Mouse (Mus musculus) liver, embryonic 12.5 days (tissue): Measurements from ENCODE around the gene Jmjd7. TPM values are rescaled to one million over a fixed set of nuclear protein-coding genes. Genes with fewer than 3 reads are reported as not detected.

Source experiments
- ATAC-seq: fragments of 200-750 bp; cut with Nextera tagmentation; 2 replicates; pipeline ENCODE4 v1.8.0; 2017; ENCODE audit warnings: moderate number of reproducible peaks, mild to moderate bottlenecking, moderate library complexity
- H3K27ac ChIP-seq: fragments of 300-500 bp; sonication (generic); 2 replicates; pipeline ENCODE4 v1.5.1; 2016; ENCODE audit warnings: mild to moderate bottlenecking
- H3K27me3 ChIP-seq: fragments of 300-500 bp; sonication (generic); replicated peaks from 2 replicates; pipeline ENCODE4 v1.6.1; 2016; ENCODE audit warnings: mild to moderate bottlenecking, moderate library complexity
- H3K36me3 ChIP-seq: fragments of 300-500 bp; sonication (generic); 2 replicates; pipeline ENCODE4 v1.6.1; 2016; ENCODE audit warnings: mild to moderate bottlenecking, moderate library complexity
- H3K4me1 ChIP-seq: fragments of 300-500 bp; sonication (generic); 2 replicates; pipeline ENCODE4 v1.6.1; 2016
- H3K4me2 ChIP-seq: fragments of 300-500 bp; sonication (generic); 2 replicates; pipeline ENCODE4 v1.6.1; 2016; ENCODE audit warnings: mild to moderate bottlenecking, moderate library complexity
- H3K4me3 ChIP-seq: fragments of 300-500 bp; sonication (generic); 2 replicates; pipeline ENCODE4 v1.5.1; 2016; ENCODE audit warnings: mild to moderate bottlenecking, moderate library complexity
- H3K9ac ChIP-seq: fragments of 300-500 bp; sonication (generic); 2 replicates; pipeline ENCODE4 v1.6.1; 2016; ENCODE audit warnings: mild to moderate bottlenecking, moderate library complexity
- H3K9me3 ChIP-seq: fragments of 300-500 bp; sonication (generic); replicated peaks from 2 replicates; pipeline ENCODE4 v1.6.1; 2016; ENCODE audit warnings: mild to moderate bottlenecking, moderate library complexity
- WGBS: fragments of 180-500 bp; shearing (Covaris S2); methylation state at CpG from one replicate; pipeline ENCODE4 v1.1.7; 2016; ENCODE audit not compliant: insufficient replicate concordance; 5-methylcytosine and 5-hydroxymethylcytosine counted together
- polyA plus RNA-seq: library from polyadenylated mRNA; unstranded; fragments of >200 nt; fragmentation: Nextera tagmentation; extraction: Ambion mirVana; gene quantifications from 2 replicates; pipeline ENCODE4 v1.2.1, GENCODE M21; 2016

Jmjd7 gene
- polyA plus RNA-seq, 1 experiment from 2014 or later: 9.7 TPM

GRCm38 (mm10) chr2:120046486-120047310, 19.4 kb downstream of the Jmjd7 start:
- Histone ChIP-seq H3K27me3 (peaks cover 14% of the 10 kb centered on the region; the same call in 1 of the 2 replicates), H3K4me2 (no peak overlapping the region), H3K27ac (no peak overlapping the region), H3K36me3 (peaks cover 9% of the 10 kb centered on the region), H3K9me3 (no peaks in the 10 kb centered on the region), H3K4me1 (peaks cover 8% of the 10 kb centered on the region; the same call in 1 of the 2 replicates), H3K4me3 (no peak overlapping the region), H3K9ac (no peak overlapping the region)
- WGBS: 58% methylated on average over 14 of the region's 14 CpGs
- ATAC-seq: no peak

GRCm38 (mm10) chr2:120048173-120048572, 20.9 kb downstream of the Jmjd7 start:
- Histone ChIP-seq H3K27me3 (peaks cover 14% of the 10 kb centered on the region; the same call in 1 of the 2 replicates), H3K4me3 (no peak overlapping the region), H3K27ac (no peak overlapping the region), H3K9ac (no peak overlapping the region), H3K4me1 (peaks cover 8% of the 10 kb centered on the region; the same call in 1 of the 2 replicates), H3K9me3 (no peaks in the 10 kb centered on the region), H3K4me2 (no peak overlapping the region), H3K36me3 (no peaks in the 10 kb centered on the region)
- WGBS: 69% methylated on average over 9 of the region's 9 CpGs
- no peak for ATAC-seq

- Histone ChIP-seq H3K9me3 (no peaks in the 10 kb centered on the region), H3K36me3 (no peaks in the 10 kb centered on the region), H3K27me3 (peaks cover 14% of the 10 kb centered on the region; the same call in 1 of the 2 replicates), H3K9ac (no peak overlapping the region), H3K4me1 (no peaks in the 10 kb centered on the region), H3K4me2 (no peak overlapping the region), H3K27ac (no peak overlapping the region), H3K4me3 (no peak overlapping the region)
- WGBS: 53% methylated on average over 10 of the region's 10 CpGs
- ATAC-seq: no peak
Observed at GRCm38 (mm10) chr2:120049632-120050274, 22.5 kb downstream of the Jmjd7 start.

GRCm38 (mm10) chr2:120051405-120051804, 24.1 kb downstream of the Jmjd7 start:
- Histone ChIP-seq H3K4me1 (no peaks in the 10 kb centered on the region), H3K9ac (no peak overlapping the region), H3K27me3 (peaks cover 7% of the 10 kb centered on the region; the same call in 1 of the 2 replicates), H3K9me3 (no peaks in the 10 kb centered on the region), H3K36me3 (no peaks in the 10 kb centered on the region), H3K4me2 (no peak overlapping the region), H3K4me3 (no peak overlapping the region), H3K27ac (no peak overlapping the region)
- WGBS: 55% methylated on average over 6 of the region's 6 CpGs
- ATAC-seq: no peak

- H3K4me3 ChIP-seq: no peak overlapping the region
- peaks cover 17% of the 10 kb centered on the region; the same call in 1 of the 2 replicates for H3K27me3 ChIP-seq
- no peaks in the 10 kb centered on the region for H3K4me1 ChIP-seq
- H3K9me3 ChIP-seq: no peaks in the 10 kb centered on the region
- ATAC-seq: no peak
- H3K27ac ChIP-seq: no peak overlapping the region
- no peak overlapping the region for H3K9ac ChIP-seq
- WGBS: 66% methylated on average over 12 of the region's 12 CpGs
- H3K36me3 ChIP-seq: no peaks in the 10 kb centered on the region
- no peak overlapping the region for H3K4me2 ChIP-seq
Observed at GRCm38 (mm10) chr2:120054771-120055552, 27.7 kb downstream of the Jmjd7 start.

GRCm38 (mm10) chr2:120055923-120056322, 28.6 kb downstream of the Jmjd7 start:
- Histone ChIP-seq H3K9me3 (no peaks in the 10 kb centered on the region), H3K4me2 (no peak overlapping the region), H3K27ac (no peak overlapping the region), H3K4me1 (no peaks in the 10 kb centered on the region), H3K36me3 (no peaks in the 10 kb centered on the region), H3K9ac (no peak overlapping the region), H3K4me3 (no peak overlapping the region), H3K27me3 (peaks cover 16% of the 10 kb centered on the region; the same call in 1 of the 2 replicates)
- no peak for ATAC-seq
- 76% methylated on average over 10 of the region's 10 CpGs for WGBS

GRCm38 (mm10) chr2:120058818-120059217, 31.5 kb downstream of the Jmjd7 start:
- Histone ChIP-seq H3K9me3 (no peaks in the 10 kb centered on the region), H3K27ac (no peak overlapping the region), H3K36me3 (no peaks in the 10 kb centered on the region), H3K4me3 (no peak overlapping the region), H3K27me3 (peaks cover 34% of the 10 kb centered on the region; the same call in 1 of the 2 replicates), H3K9ac (no peak overlapping the region), H3K4me2 (no peak overlapping the region), H3K4me1 (no peaks in the 10 kb centered on the region)
- WGBS: 72% methylated on average over 4 of the region's 4 CpGs
- no peak for ATAC-seq

- H3K4me2 ChIP-seq: no peak overlapping the region
- H3K36me3 ChIP-seq: no peaks in the 10 kb centered on the region
- no peaks in the 10 kb centered on the region for H3K9me3 ChIP-seq
- no peak overlapping the region for H3K9ac ChIP-seq
- no peak for ATAC-seq
- 67% methylated on average over 3 of the region's 3 CpGs for WGBS
- peaks cover 35% of the 10 kb centered on the region; the same call in 1 of the 2 replicates for H3K27me3 ChIP-seq
- no peak overlapping the region for H3K4me3 ChIP-seq
- no peak overlapping the region for H3K27ac ChIP-seq
- no peaks in the 10 kb centered on the region for H3K4me1 ChIP-seq
Observed at GRCm38 (mm10) chr2:120059466-120059865, 32.2 kb downstream of the Jmjd7 start.

- Histone ChIP-seq H3K9ac (no peak overlapping the region), H3K9me3 (no peaks in the 10 kb centered on the region), H3K4me1 (no peaks in the 10 kb centered on the region), H3K27ac (no peak overlapping the region), H3K4me2 (no peak overlapping the region), H3K4me3 (no peak overlapping the region), H3K36me3 (no peaks in the 10 kb centered on the region), H3K27me3 (peaks cover 35% of the 10 kb centered on the region; the same call in 1 of the 2 replicates)
- ATAC-seq: no peak
- 62% methylated on average over 6 of the region's 6 CpGs for WGBS
Observed at GRCm38 (mm10) chr2:120060190-120060589, 32.9 kb downstream of the Jmjd7 start.

- H3K27me3 ChIP-seq: peaks cover 35% of the 10 kb centered on the region; the same call in 1 of the 2 replicates
- no peak overlapping the region for H3K9ac ChIP-seq
- no peaks in the 10 kb centered on the region for H3K4me1 ChIP-seq
- H3K27ac ChIP-seq: no peak overlapping the region
- H3K4me3 ChIP-seq: no peak overlapping the region
- no peak for ATAC-seq
- no peak overlapping the region for H3K4me2 ChIP-seq
- H3K9me3 ChIP-seq: no peaks in the 10 kb centered on the region
- no peaks in the 10 kb centered on the region for H3K36me3 ChIP-seq
- 68% methylated on average over 9 of the region's 9 CpGs for WGBS
Observed at GRCm38 (mm10) chr2:120060651-120061050, 33.4 kb downstream of the Jmjd7 start.

- WGBS: 65% methylated on average over 8 of the region's 8 CpGs
- H3K9ac ChIP-seq: no peak overlapping the region
Observed at GRCm38 (mm10) chr2:120062248-120062647, 35.0 kb downstream of the Jmjd7 start.

More at GRCm38 (mm10) chr2:120062248-120062647, 35.0 kb downstream of the Jmjd7 start:
- Histone ChIP-seq H3K36me3 (no peaks in the 10 kb centered on the region), H3K4me1 (no peaks in the 10 kb centered on the region), H3K4me2 (no peak overlapping the region), H3K4me3 (no peak overlapping the region), H3K27me3 (peaks cover 35% of the 10 kb centered on the region; the same call in 1 of the 2 replicates), H3K27ac (no peak overlapping the region), H3K9me3 (no peaks in the 10 kb centered on the region)
- no peak for ATAC-seq
